Mouse (Mus musculus): ENCODE measurements around the gene Mlph. TPM values are rescaled to one million over a fixed set of nuclear protein-coding genes. Genes with fewer than 3 reads are reported as not detected.

Gene Mlph
- polyA plus RNA-seq, 1 experiment from 2014 or later = 3.0 TPM

DNA sequence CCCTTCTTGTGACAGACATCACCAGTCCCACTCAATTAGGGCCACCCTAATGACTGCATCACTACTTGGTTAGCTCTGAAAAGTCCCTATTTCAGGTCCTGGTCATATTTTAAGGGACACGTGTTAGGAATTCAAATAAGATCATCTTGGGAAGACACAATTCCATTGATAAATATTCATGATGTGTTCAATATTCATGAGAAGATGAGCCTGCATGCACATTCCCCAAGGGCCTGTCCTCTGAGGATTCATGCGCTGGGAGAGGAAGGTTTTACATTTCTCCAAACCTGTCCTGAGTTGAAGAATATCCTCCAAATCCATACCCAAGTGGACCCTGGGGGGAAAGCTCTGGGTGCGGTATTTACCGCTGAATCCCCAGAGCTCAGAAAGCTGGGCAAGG, 61.1 kb downstream of the Mlph start:
- 91% methylated on average over 4 of the region's 4 CpGs for WGBS
- Histone ChIP-seq H3K27ac (ENCODE audit: low read depth, low read length) (no peak overlapping the region), H3K36me3 (ENCODE audit: control insufficient read depth, insufficient read depth) (no peaks in the 10 kb centered on the region), H3K4me2 (replicated peaks; ENCODE audit: low read depth) (no peak overlapping the region), H3K9me3 (ENCODE audit: control insufficient read depth) (no peaks in the 10 kb centered on the region), H3K9ac (ENCODE audit: low read depth, low read length) (no peak overlapping the region), H3K4me1 (replicated peaks; ENCODE audit: control insufficient read depth, insufficient read depth, low read length) (no peaks in the 10 kb centered on the region), H3K4me3 (ENCODE audit: low read depth, low read length) (no peak overlapping the region), H3K27me3 (replicated peaks; ENCODE audit: control insufficient read depth, insufficient read depth, low read length) (no peaks in the 10 kb centered on the region)
- TF ChIP-seq CTCF (IDR thresholded peaks at IDR 0.05; ENCODE audit: low read depth) = no peak
- no peak for ATAC-seq

- no peak for TF ChIP-seq CTCF (IDR thresholded peaks at IDR 0.05; ENCODE audit: low read depth)
- Histone ChIP-seq H3K9me3 (ENCODE audit: control insufficient read depth) (no peaks in the 10 kb centered on the region), H3K9ac (ENCODE audit: low read depth, low read length) (no peak overlapping the region), H3K27me3 (replicated peaks; ENCODE audit: control insufficient read depth, insufficient read depth, low read length) (no peaks in the 10 kb centered on the region), H3K4me3 (ENCODE audit: low read depth, low read length) (no peak overlapping the region), H3K4me2 (replicated peaks; ENCODE audit: low read depth) (no peak overlapping the region), H3K4me1 (replicated peaks; ENCODE audit: control insufficient read depth, insufficient read depth, low read length) (no peaks in the 10 kb centered on the region), H3K36me3 (ENCODE audit: control insufficient read depth, insufficient read depth) (no peaks in the 10 kb centered on the region), H3K27ac (ENCODE audit: low read depth, low read length) (no peak overlapping the region)
- no peak for ATAC-seq
- 62% methylated on average over 10 of the region's 10 CpGs for WGBS
Measured at GRCm38 (mm10) chr1:90980638-90981330, 65.9 kb downstream of the Mlph start.

DNA sequence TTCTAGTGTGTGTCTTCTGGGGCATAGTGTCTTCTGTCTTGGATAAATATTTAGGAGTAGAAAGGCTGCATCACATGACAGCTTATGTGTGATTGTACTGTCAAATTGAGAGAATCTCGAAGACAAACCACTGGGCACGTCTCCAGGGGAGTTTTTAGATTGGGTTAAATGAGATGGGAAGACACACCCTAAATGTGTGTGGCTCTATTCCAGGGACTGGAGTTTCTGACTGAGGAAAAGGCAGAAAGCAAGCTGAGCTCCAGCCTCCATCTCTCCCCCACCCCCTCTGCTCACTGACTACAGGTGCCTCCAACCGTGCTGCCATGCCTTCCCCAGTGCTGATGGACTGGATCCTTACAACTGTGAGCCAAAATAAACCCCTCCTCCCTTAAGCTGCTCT, 66.5 kb downstream of the Mlph start:
- H3K9ac ChIP-seq (ENCODE audit: low read depth, low read length) = no peak overlapping the region
- no peaks in the 10 kb centered on the region for H3K36me3 ChIP-seq (ENCODE audit: control insufficient read depth, insufficient read depth)
- H3K27ac ChIP-seq (ENCODE audit: low read depth, low read length) = no peak overlapping the region
- no peak overlapping the region for H3K4me2 ChIP-seq (replicated peaks; ENCODE audit: low read depth)
- H3K27me3 ChIP-seq (replicated peaks; ENCODE audit: control insufficient read depth, insufficient read depth, low read length) = no peaks in the 10 kb centered on the region
- no peaks in the 10 kb centered on the region for H3K4me1 ChIP-seq (replicated peaks; ENCODE audit: control insufficient read depth, insufficient read depth, low read length)
- H3K4me3 ChIP-seq (ENCODE audit: low read depth, low read length) = no peak overlapping the region
- no peak for ATAC-seq
- WGBS = 65% methylated on average over 3 of the region's 3 CpGs
- no peaks in the 10 kb centered on the region for H3K9me3 ChIP-seq (ENCODE audit: control insufficient read depth)
- TF ChIP-seq CTCF (IDR thresholded peaks at IDR 0.05; ENCODE audit: low read depth) = no peak

DNA sequence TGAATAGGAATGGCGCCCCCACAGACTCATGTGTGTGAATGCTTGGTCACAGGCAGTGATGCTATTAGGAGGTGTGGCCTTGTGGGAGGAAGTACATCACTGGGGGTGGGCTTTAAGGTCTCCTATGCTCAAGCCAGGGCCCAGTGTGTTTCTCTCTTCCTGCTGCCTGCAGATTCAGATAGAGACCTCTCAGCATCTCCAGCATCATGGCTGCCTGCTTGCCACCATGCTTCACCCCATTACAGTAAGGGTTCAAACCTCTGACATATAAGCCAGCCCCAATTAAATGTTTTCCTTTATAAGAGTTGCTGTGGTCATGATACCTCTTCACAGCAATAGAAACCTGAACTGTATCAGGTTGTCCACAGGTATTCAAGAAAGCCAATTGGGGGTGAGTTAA, 81.0 kb downstream of the Mlph start:
- no peak for TF ChIP-seq CTCF (IDR thresholded peaks at IDR 0.05; ENCODE audit: low read depth)
- 97% methylated on average over 1 of the region's 1 CpGs for WGBS
- Histone ChIP-seq H3K9ac (ENCODE audit: low read depth, low read length) (no peak overlapping the region), H3K4me2 (replicated peaks; ENCODE audit: low read depth) (no peak overlapping the region), H3K4me3 (ENCODE audit: low read depth, low read length) (no peak overlapping the region), H3K27ac (ENCODE audit: low read depth, low read length) (no peak overlapping the region), H3K36me3 (ENCODE audit: control insufficient read depth, insufficient read depth) (no peaks in the 10 kb centered on the region), H3K9me3 (ENCODE audit: control insufficient read depth) (no peaks in the 10 kb centered on the region), H3K27me3 (replicated peaks; ENCODE audit: control insufficient read depth, insufficient read depth, low read length) (0 out of 2 replicates have a peak, but pooled peaks cover 4% of the 10 kb centered on the region), H3K4me1 (replicated peaks; ENCODE audit: control insufficient read depth, insufficient read depth, low read length) (no peaks in the 10 kb centered on the region; the same call in 1 of the 2 replicates)
- no peak for ATAC-seq

DNA sequence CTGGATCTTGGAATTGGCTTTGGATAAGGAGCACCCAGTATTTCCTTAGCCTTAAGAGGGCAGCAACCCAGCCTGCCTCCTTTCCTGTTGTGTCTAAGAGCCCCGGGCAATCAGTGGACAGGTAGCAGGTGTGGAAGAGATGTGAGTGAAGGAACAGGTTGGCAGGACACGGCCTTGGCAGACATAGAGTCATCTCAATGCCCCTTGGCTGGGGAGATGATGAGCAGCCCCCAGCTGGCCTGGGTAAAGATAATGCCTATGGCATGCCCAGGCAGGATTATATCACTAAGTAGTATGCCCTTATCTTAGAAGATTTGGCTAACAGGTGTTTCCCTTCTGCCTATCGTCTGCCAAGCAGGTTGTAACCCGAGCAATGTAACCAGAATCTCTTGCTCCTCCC, 82.3 kb downstream of the Mlph start:
- WGBS = 51% methylated on average over 4 of the region's 4 CpGs
- no peak overlapping the region for H3K27ac ChIP-seq (ENCODE audit: low read depth, low read length)
- no peak for TF ChIP-seq CTCF (IDR thresholded peaks at IDR 0.05; ENCODE audit: low read depth)

GRCm38 (mm10) chr1:90997641-90998040, 82.8 kb downstream of the Mlph start:
- no peak overlapping the region for H3K4me3 ChIP-seq (ENCODE audit: low read depth, low read length)
- no peak for ATAC-seq
- 0 out of 2 replicates have a peak, but pooled peaks cover 4% of the 10 kb centered on the region for H3K27me3 ChIP-seq (replicated peaks; ENCODE audit: control insufficient read depth, insufficient read depth, low read length)
- H3K27ac ChIP-seq (ENCODE audit: low read depth, low read length) = no peak overlapping the region
- peak overlapping the region; percentile 98; the same call in 1 of the 2 replicates for H3K4me2 ChIP-seq (replicated peaks; ENCODE audit: low read depth)
- TF ChIP-seq CTCF (IDR thresholded peaks at IDR 0.05; ENCODE audit: low read depth) = no peak
- WGBS = 89% methylated on average over 5 of the region's 5 CpGs
- H3K4me1 ChIP-seq (replicated peaks; ENCODE audit: control insufficient read depth, insufficient read depth, low read length) = no peaks in the 10 kb centered on the region; the same call in 1 of the 2 replicates
- H3K36me3 ChIP-seq (ENCODE audit: control insufficient read depth, insufficient read depth) = no peaks in the 10 kb centered on the region
- no peak overlapping the region for H3K9ac ChIP-seq (ENCODE audit: low read depth, low read length)
- H3K9me3 ChIP-seq (ENCODE audit: control insufficient read depth) = no peaks in the 10 kb centered on the region

More for the DNA sequence above, 82.3 kb downstream of the Mlph start:
- no peak overlapping the region for H3K4me2 ChIP-seq (replicated peaks; ENCODE audit: low read depth)
- ATAC-seq = no peak
- H3K36me3 ChIP-seq (ENCODE audit: control insufficient read depth, insufficient read depth) = no peaks in the 10 kb centered on the region
- H3K9ac ChIP-seq (ENCODE audit: low read depth, low read length) = no peak overlapping the region
- H3K4me3 ChIP-seq (ENCODE audit: low read depth, low read length) = no peak overlapping the region
- 0 out of 2 replicates have a peak, but pooled peaks cover 4% of the 10 kb centered on the region for H3K27me3 ChIP-seq (replicated peaks; ENCODE audit: control insufficient read depth, insufficient read depth, low read length)
- no peaks in the 10 kb centered on the region; the same call in 1 of the 2 replicates for H3K4me1 ChIP-seq (replicated peaks; ENCODE audit: control insufficient read depth, insufficient read depth, low read length)
- H3K9me3 ChIP-seq (ENCODE audit: control insufficient read depth) = no peaks in the 10 kb centered on the region
